Mouse (Mus musculus): Measurements from ENCODE around the gene Zfp668. TPM values are rescaled to one million over a fixed set of nuclear protein-coding genes. Genes with fewer than 3 reads are reported as not detected.
"Not testable (repeated sequence)": the region's sequence is repeated elsewhere in the genome, so short reads cannot be mapped to it uniquely, and the experiment has no call there.

Zfp668 gene
- 1 to 10 TPM; 6.3 to 7.7 TPM for total RNA-seq (2021)
- long read RNA-seq, experiment 1, full-length matches to known transcripts: 7 of 10 reads
- long read RNA-seq, experiment 1, partial matches to known transcripts: 1 of 10 reads
- long read RNA-seq, experiment 1, other reads (novel, unspliced or antisense): 2 of 10 reads
- long read RNA-seq, experiment 2, full-length matches to known transcripts: 2 of 5 reads
- long read RNA-seq, experiment 2, partial matches to known transcripts: 0 of 5 reads
- long read RNA-seq, experiment 2, other reads (novel, unspliced or antisense): 3 of 5 reads

GRCm38 (mm10) chr7:127876467-127877348 is at the start of gene Zfp668:
Zfp668 (minus strand) TSS chr7:127876828.
- peak; percentile 89 to 90 for DNase-seq

DNA sequence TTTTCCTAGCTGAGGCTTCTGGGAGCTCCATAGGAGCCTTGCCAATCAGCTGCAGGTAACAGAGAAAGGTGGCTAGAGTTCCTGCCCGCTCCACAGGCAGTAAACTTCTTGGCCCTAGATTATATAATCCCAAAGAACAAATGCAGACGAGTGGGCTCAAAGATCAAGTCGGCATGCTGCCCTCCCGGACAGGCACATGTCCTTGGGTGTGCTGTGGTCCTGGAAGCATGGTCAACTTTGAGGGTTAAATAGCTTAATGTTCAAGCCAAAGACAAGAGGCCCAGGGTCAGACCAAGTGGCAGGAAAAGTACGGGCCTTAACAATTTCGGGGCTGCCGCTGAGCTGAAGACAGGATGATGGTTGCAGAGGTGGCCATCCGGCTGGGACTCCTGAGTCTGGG is 49.4 kb upstream of the Zfp668 start:
- no peak for DNase-seq

GRCm38 (mm10) chr7:127925252-127925651 is 48.6 kb upstream of the Zfp668 start:
- DNase-seq: no peak

GRCm38 (mm10) chr7:127923714-127924113 is 47.1 kb upstream of the Zfp668 start:
- no peak for DNase-seq

DNA sequence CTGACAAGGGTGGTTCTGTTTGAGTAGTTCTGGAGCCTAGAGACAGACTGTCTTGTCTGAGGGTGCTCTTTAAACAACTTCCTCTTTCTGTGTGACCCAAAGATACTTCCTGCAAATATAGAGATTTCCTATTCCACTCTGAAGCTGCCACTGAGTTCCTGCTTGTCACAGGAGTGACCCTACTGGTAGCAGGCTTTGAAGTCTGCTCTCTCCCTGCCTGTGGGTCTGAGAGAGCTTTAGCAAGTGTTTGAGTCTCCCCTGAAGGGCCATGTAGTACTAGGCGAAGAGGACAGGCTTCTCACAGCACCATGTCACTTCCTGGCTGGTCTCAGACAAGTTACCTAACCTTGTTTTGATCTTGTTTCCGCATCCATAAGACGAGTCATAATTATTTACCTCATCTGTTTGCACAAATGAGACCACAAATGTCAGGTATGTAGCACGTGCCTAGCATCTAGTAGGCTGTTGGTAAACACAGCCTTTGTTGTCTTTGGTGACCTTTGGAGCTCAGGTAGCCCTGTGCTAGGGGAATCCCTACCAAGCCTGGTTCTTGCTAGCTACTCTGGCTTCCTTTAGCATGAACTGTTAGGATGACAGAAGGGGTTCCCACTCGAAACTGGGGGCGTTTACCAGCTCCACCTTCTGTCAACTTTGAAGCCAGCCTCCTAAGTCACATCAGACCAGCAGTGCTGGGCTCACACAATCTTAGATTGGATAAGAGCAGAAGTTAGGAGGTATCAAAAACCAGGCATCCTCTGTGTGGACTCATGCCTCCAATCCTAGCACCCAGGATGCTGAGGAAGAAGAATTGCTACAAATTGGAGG is 46.0 kb upstream of the Zfp668 start:
- DNase-seq: no peak

- peak in 1 of 2 experiments; percentile 50 for DNase-seq
These were observed 44.9 kb upstream of the Zfp668 start for GRCm38 (mm10) chr7:127921516-127921915.

GRCm38 (mm10) chr7:127919290-127919689 is 42.7 kb upstream of the Zfp668 start:
- peak; percentile 24 to 46 for DNase-seq

DNA sequence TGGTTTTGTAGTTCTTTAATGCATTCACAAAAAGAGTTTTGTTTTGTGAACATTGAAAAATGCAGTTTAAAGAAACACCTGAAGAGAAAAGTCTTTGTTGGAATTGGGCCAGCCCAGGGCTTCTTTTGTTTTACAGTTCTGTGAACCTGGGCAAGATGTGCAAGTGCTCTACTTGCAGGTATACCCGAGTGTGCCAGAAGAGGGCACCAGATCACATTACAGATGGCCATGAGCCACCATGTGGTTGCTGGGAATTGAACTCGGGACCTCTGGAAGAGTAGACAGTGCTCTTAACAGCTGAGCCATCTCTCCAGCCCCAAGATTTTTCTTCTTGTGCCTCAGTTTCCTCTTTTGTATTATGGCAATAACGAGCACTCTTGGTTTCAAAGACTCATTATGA is 41.6 kb upstream of the Zfp668 start:
- peak; percentile 59 to 63 for DNase-seq

DNA sequence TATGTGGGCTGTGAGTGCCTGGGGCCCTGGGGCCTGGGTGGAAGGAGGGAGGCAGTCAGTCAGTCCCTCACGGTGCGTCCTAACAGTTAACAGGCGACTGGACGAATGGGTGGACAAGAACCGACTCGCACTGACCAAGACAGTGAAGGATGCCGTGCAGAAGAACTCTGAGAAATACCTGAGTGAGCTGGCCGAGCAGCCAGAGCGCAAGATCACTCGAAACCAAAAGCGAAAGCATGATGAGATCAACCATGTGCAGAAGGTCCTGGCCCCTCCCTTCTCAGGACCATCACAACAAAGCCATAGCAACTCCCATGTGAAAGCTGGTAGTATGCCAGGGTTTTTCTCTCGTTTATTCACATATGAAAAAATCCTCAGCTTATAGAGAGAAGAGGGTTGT is 38.7 kb upstream of the Zfp668 start:
- no peak for DNase-seq

DNA sequence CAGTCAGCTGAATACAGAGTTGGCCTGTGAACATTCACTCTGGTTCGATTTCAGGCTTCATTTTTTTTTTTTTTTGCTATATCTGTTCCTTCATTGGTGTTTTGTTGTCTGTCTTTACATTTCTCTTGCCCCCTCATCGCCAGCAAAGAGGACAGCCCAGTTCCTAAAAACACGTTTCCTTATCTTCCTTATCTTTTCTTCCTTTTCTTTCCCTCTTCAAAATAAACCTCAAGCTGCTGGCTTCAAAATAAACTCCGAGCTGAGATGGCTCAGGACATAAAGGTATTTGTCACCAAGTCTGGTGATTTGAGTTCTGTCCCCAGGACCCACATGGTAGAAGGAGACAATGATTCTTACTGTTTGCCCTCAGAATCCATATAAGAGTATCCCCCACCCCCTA is 36.3 kb upstream of the Zfp668 start:
- no peak for DNase-seq

GRCm38 (mm10) chr7:127912190-127912871 is 35.7 kb upstream of the Zfp668 start, which contains the start of gene Kat8:
Kat8 (plus strand) TSS chr7:127912516.
- DNase-seq: peak; percentile 90 to 92

DNA sequence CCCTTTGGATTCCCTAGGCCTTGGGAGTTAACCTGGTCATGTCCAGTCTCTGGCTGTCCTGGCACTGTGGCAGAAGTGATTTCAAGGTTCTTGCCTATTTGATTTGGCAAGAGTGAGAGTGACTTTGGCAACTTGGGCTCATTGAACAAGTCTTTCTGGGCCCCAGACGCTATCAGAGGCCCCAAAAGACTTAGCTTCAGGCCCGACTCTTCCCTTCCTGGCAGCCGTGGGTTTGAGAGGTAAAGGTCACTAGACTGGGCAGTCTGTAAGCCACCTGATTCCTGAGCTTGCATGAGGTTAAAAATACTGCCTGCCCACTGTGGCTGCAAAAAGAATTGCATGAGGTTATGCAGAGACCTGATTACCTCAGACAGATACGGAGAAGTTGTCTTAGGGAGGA is 32.0 kb upstream of the Zfp668 start:
- DNase-seq: no peak

DNA sequence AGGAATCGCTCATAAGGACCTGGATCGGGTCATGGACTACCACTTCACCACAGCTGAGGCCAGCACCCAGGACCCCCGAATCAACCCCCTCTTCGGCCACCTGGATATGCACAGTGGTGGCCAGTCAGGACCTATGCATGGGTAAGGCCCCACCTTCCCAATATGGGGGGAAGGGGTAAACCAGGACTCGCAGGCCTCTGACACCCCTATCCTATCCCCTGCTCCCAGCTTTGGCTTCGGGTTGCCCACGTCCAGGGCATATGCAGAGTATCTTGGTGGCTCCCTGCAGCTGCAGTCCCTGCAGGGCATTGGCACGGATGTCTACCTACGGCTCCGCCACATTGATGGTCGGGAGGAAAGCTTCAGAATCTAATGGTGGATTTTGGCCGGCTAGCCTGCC is 31.3 kb upstream of the Zfp668 start:
- DNase-seq: no peak

DNA sequence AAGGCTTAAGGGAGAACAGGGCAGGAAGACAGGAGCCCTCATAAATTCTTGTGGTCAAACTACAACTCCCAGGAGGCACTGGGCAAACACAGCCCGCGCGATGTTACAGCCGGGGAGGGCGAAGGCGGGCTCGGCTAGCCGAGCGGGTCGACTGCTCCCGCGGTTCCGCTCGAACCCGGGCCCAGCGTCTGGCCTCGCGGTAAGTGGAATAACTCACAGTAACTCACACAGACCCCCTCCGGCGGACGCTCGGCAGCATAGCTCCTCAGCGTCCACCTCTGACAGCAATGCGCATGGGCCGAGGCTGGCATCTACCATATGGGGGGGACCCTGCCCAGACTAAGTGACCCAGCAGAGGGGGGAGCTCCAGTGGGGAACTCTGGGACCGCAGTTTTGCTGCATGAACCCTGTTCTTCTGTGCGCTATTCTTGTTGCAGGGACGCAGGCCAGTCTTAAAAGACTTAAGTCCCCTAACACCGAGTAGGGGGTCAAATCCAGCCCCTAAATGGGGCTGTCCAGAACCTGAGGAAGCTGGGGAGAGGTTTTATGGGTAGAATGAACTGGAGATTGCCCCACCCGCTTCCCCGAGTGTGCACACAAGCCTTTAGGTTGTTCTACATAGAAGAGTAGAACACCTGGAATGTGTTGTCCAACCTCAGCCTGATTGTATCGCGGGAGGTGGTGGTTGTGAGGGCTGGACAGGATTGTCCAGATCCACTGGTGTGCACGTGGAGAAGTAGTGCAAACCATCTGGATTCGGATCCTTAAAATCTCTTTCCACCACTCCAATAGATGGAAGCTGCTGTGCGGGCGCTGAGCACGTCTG is 27.6 kb upstream of the Zfp668 start, which contains the start of gene Bckdk:
Gene Bckdk, plus strand, starts transcription at position 112 of the 826 bp plus-strand sequence.
- peak; percentile 83 to 89 for DNase-seq

DNA sequence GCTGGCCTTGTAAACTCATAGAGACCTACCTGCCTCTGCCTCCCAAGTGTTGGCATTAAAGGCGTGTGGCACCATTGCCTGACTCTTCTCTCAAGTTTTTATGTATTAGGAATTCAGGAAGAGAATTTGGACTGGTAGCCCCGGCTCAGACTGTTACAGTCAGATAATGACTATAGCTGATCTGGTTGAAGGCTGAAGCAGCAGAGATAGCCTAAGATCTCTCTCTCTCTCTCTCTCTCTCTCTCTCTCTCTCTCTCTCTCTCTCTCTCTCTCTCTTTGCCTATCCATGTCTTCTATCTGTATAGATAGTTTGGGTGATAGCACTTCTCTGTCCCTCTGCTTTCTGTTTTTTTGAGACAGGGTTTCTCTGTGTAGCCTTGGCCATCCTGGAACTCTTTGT is 25.1 kb upstream of the Zfp668 start:
- no peak for DNase-seq

DNA sequence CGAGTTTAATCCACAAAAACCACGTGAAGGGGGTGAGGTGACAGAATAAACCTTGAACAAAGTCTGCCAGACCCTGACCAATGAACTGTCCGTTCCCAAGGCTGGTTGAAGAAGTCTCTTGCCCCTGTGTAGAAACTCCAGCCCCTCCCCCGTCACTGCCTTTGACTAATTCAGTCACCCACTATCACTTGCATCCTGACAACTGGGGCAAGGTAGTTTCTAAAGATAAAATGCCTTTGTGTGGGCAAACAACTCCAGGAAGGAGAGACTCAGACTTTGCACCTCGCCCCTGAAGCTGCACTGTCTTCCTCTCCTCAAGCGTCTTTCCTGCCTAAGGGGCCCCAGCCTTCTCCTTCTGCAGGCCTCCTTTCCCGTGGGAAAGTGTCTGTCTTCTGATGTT is 23.4 kb upstream of the Zfp668 start:
- no peak for DNase-seq

DNA sequence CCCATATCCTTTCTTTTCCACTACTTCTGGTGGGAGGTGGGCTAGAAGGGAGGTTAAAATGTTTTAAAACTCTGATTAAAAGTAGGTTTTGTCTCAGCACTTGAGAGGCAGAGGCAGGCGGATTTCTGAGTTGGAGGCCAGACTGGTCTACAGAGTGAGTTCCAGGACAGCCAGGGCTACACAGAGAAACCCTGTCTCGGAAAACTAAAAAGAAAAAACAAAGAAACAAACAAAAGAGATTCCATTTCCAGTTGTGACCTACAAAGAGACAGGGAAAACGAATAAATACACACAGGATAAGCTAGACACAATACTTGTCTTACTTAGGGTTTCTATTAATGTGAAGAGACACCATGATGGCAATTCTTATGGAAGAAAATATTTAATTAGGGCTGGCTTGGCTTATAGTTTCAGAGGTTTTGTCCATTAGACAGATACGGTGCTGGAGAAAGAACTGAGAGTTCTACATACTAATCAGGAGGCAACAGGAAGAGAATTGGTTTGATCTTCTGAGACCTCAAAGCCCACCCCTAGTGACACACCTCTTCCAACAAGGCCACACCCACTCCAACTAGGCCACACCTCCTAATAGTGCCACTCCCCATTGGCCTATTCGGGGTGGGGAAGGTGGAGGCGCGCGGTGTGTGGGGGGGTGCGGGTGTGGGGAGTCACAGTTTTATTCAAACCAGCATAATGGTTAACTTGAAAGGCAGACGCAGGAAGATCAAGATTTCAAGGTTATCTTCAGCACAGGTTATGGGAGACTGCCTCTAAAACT is 21.7 kb upstream of the Zfp668 start:
- DNase-seq: no peak

DNA sequence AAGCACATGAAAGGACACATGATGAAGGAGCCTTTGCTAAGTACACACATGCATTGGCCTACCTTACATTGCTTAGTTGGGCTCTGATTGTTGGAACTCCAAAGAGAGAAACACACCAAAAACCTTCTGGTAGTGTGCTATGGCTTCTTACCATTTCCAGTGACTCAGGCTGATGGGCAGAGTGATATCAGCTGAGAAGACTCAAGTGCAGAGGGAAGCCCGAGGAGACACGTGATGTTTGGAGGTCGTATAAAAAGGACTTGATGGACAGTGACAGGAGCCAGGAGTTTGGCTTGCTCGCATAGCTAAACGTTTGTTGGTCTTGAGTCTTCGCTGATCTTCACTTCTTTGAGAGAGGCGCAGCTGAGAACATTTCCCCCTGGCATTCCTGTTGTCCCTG is 20.9 kb upstream of the Zfp668 start:
- no peak for DNase-seq

DNA sequence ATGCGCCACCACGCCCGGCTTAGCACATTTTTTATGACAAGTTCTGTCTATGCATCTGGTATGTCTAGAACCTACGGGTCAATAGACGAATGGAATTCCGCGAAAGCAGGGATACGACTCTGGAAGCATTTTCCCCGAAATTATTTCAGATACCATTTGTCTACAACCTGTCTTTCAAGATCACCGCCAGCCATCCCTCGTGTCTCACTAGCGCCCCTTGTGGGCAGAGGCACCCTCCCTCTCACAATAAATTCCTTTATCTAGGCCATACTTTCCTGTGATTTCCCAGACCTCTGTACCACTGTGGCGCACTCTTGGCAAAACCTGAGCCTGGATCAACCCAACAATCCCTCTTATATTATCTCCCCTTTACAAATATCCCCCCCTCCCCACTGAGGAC is 19.8 kb upstream of the Zfp668 start:
- peak; percentile 48 to 73 for DNase-seq

GRCm38 (mm10) chr7:127895891-127896290 is 19.3 kb upstream of the Zfp668 start:
- DNase-seq: not testable (repeated sequence)
